Mouse (Mus musculus) limb, embryonic 12.5 days (tissue): ENCODE measurements around the gene Scd2. TPM values are rescaled to one million over a fixed set of nuclear protein-coding genes. Genes with fewer than 3 reads are reported as not detected.

ENCODE experiments used
- ATAC-seq: fragments of 200-750 bp; cut with Nextera tagmentation; 2 replicates; pipeline ENCODE4 v1.8.0; 2017; ENCODE audit warnings: low read depth, moderate TSS enrichment; ENCODE audit not compliant: insufficient number of reproducible peaks, insufficient read depth, low FRiP score, low TSS enrichment
- H3K27ac ChIP-seq: fragments of 300-500 bp; sonication (generic); 2 replicates; pipeline ENCODE4 v1.5.1; 2016; ENCODE audit warnings: mild to moderate bottlenecking, moderate library complexity
- H3K27me3 ChIP-seq: fragments of 300-500 bp; sonication (generic); 2 replicates; pipeline ENCODE4 v1.6.1; 2016; ENCODE audit warnings: mild to moderate bottlenecking, moderate library complexity
- H3K36me3 ChIP-seq: fragments of 300-500 bp; sonication (generic); 2 replicates; pipeline ENCODE4 v1.6.1; 2016; ENCODE audit warnings: mild to moderate bottlenecking, moderate library complexity
- H3K4me1 ChIP-seq: fragments of 300-500 bp; sonication (generic); replicated peaks from 2 replicates; pipeline ENCODE4 v1.6.1; 2016
- H3K4me2 ChIP-seq: fragments of 300-500 bp; sonication (generic); 2 replicates; pipeline ENCODE4 v1.6.1; 2016; ENCODE audit warnings: mild to moderate bottlenecking, moderate library complexity
- H3K4me3 ChIP-seq: fragments of 300-500 bp; sonication (generic); replicated peaks from 2 replicates; pipeline ENCODE4 v1.5.1; 2016; ENCODE audit warnings: mild to moderate bottlenecking
- H3K9ac ChIP-seq: fragments of 300-500 bp; sonication (generic); replicated peaks from 2 replicates; pipeline ENCODE4 v1.6.1; 2016; ENCODE audit warnings: mild to moderate bottlenecking, moderate library complexity
- H3K9me3 ChIP-seq: fragments of 300-500 bp; sonication (generic); 2 replicates; pipeline ENCODE4 v1.6.1; 2016; ENCODE audit warnings: mild to moderate bottlenecking, moderate library complexity
- WGBS: fragments of 180-500 bp; shearing (Covaris S2); methylation state at CpG from one replicate; pipeline ENCODE4 v1.1.7; 2016; 5-methylcytosine and 5-hydroxymethylcytosine counted together
- polyA plus RNA-seq: library from polyadenylated mRNA; unstranded; fragments of >200 nt; fragmentation: Nextera tagmentation; extraction: Ambion mirVana; gene quantifications from 2 replicates; pipeline ENCODE4 v1.2.1, GENCODE M21; 2016

Gene Scd2
- polyA plus RNA-seq, 1 experiment from 2014 or later, result 304 TPM

DNA sequence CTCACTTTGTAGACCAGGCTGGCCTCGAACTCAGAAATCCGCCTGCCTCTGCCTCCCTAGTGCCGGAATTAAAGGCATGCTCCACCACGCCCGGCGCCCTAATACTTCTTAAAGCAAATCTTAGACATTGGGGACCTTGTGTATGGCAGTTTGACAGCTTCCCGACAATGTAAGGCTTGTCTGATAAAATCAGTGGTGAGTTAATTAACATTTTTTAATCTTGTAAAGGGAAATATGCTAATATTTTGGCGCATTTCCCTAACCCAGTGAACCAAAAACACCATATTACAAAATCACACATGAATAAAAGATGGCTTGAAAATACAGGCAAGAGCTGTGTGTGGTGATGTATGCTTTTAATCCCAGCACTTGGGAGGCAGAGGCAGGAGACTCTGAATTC, 7.9 kb upstream of the Scd2 start:
- no peak for ATAC-seq
- Histone ChIP-seq H3K9ac (no peak overlapping the region), H3K27ac (no peak overlapping the region), H3K4me2 (no peak overlapping the region), H3K4me1 (peaks cover 52% of the 10 kb centered on the region), H3K27me3 (no peaks in the 10 kb centered on the region), H3K4me3 (no peak overlapping the region), H3K9me3 (no peaks in the 10 kb centered on the region), H3K36me3 (no peaks in the 10 kb centered on the region)
- WGBS, result 95% methylated on average over 8 of the region's 8 CpGs

- H3K4me1 ChIP-seq, result peaks cover 47% of the 10 kb centered on the region
- 52% methylated on average over 2 of the region's 2 CpGs for WGBS
- ATAC-seq, result no peak
These were observed 7.4 kb upstream of the Scd2 start for GRCm38 (mm10) chr19:44286109-44286508.

GRCm38 (mm10) chr19:44287415-44288110, 5.9 kb upstream of the Scd2 start:
- WGBS, result 70% methylated on average over 11 of the region's 11 CpGs
- H3K9ac ChIP-seq, result no peak overlapping the region
- H3K4me3 ChIP-seq, result no peak overlapping the region
- no peaks in the 10 kb centered on the region for H3K36me3 ChIP-seq
- H3K27me3 ChIP-seq, result no peaks in the 10 kb centered on the region
- no peak for ATAC-seq
- no peaks in the 10 kb centered on the region for H3K9me3 ChIP-seq
- no peak overlapping the region for H3K27ac ChIP-seq
- H3K4me1 ChIP-seq, result peaks cover 47% of the 10 kb centered on the region
- no peak overlapping the region for H3K4me2 ChIP-seq

More at GRCm38 (mm10) chr19:44286109-44286508, 7.4 kb upstream of the Scd2 start:
- no peak overlapping the region for H3K27ac ChIP-seq
- no peaks in the 10 kb centered on the region for H3K27me3 ChIP-seq
- H3K36me3 ChIP-seq, result no peaks in the 10 kb centered on the region
- H3K9me3 ChIP-seq, result no peaks in the 10 kb centered on the region
- no peak overlapping the region for H3K4me3 ChIP-seq
- no peak overlapping the region for H3K4me2 ChIP-seq
- H3K9ac ChIP-seq, result no peak overlapping the region

GRCm38 (mm10) chr19:44292083-44292482, 1.4 kb upstream of the Scd2 start:
- Histone ChIP-seq H3K4me2 (peak overlapping the region; percentile 99), H3K27me3 (no peaks in the 10 kb centered on the region), H3K27ac (peak overlapping the region; percentile 98), H3K4me1 (peaks cover 52% of the 10 kb centered on the region), H3K9ac (no peak overlapping the region), H3K4me3 (no peak overlapping the region), H3K9me3 (no peaks in the 10 kb centered on the region), H3K36me3 (peaks cover 23% of the 10 kb centered on the region)
- 79% methylated on average over 2 of the region's 2 CpGs for WGBS
- ATAC-seq, result no peak

- ATAC-seq, result no peak
- Histone ChIP-seq H3K36me3 (peaks cover 27% of the 10 kb centered on the region), H3K4me2 (peak overlapping the region; percentile 99), H3K27ac (peak overlapping the region; percentile 98), H3K9me3 (no peaks in the 10 kb centered on the region), H3K27me3 (no peaks in the 10 kb centered on the region), H3K9ac (peak overlapping the region; percentile 52; the same call in 1 of the 2 replicates), H3K4me1 (peaks cover 56% of the 10 kb centered on the region), H3K4me3 (peak overlapping the region; percentile 83)
- WGBS, result 53% methylated on average over 3 of the region's 3 CpGs
These were observed 991 bp upstream of the Scd2 start for GRCm38 (mm10) chr19:44292483-44292882.

- Histone ChIP-seq H3K9ac (peak overlapping the region; percentile 93), H3K4me1 (peaks cover 70% of the 10 kb centered on the region), H3K9me3 (no peaks in the 10 kb centered on the region), H3K27me3 (no peaks in the 10 kb centered on the region), H3K27ac (peak overlapping the region; percentile 98), H3K4me2 (peak overlapping the region; percentile 99), H3K36me3 (peaks cover 42% of the 10 kb centered on the region), H3K4me3 (peak overlapping the region; percentile 83)
- WGBS, result under 1% methylated on average over 30 of the region's 31 CpGs
- peak; percentile 97 for ATAC-seq
These were observed 486 bp downstream of the Scd2 start for GRCm38 (mm10) chr19:44293769-44294551.

DNA sequence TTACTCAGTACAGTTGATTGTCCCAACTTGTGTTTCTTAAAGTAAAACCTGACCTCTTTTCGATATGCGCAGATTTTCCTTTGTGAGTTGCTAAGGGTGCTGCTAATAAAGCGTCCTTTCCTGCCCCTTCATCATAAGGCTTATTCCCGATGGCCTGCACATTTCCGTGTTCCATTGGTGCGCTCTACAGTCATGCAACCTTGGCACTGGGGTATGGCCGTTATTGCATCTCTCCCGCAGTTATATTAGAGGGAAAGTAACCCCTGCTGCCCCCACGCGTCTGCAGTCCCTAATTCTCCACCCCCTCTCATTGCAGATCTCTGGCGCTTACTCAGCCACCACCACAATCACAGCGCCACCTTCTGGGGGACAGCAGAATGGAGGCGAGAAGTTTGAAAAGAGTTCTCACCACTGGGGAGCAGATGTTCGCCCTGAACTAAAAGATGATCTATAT, 1.1 kb downstream of the Scd2 start:
- H3K9me3 ChIP-seq, result no peaks in the 10 kb centered on the region
- peak overlapping the region; percentile 93 for H3K9ac ChIP-seq
- H3K27me3 ChIP-seq, result no peaks in the 10 kb centered on the region
- WGBS, result 1% methylated on average over 14 of the region's 14 CpGs
- ATAC-seq, result peak; percentile 33; the same call in 1 of the 2 replicates
- H3K4me2 ChIP-seq, result peak overlapping the region; percentile 99
- peaks cover 71% of the 10 kb centered on the region for H3K4me1 ChIP-seq
- peaks cover 48% of the 10 kb centered on the region for H3K36me3 ChIP-seq
- H3K4me3 ChIP-seq, result peak overlapping the region; percentile 83
- peak overlapping the region; percentile 98 for H3K27ac ChIP-seq

DNA sequence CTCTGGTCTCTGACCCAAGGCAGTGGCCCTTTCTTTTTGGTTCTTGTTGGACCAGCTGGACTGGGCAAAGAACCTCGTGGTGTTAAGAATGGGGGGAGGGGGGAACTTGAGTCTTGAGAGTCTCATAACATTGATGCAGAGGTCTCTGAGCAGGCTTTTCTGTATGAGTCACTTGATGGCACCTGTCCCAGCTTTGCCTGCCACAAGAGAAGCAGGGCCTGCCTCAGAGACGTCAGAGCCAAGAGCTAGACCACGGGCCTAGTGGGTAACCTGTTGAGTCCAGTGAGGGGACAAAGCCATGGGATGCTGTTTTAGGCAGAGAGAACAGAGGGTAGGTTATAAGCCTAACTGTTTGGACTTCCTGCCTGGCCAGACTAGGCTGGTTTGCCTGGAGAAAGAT, 1.8 kb downstream of the Scd2 start:
- Histone ChIP-seq H3K9ac (peak overlapping the region; percentile 93), H3K27ac (peak overlapping the region; percentile 98; the same call in 1 of the 2 replicates), H3K27me3 (no peaks in the 10 kb centered on the region), H3K4me3 (peak overlapping the region; percentile 83), H3K4me1 (peaks cover 72% of the 10 kb centered on the region), H3K36me3 (peaks cover 55% of the 10 kb centered on the region), H3K4me2 (peak overlapping the region; percentile 99), H3K9me3 (no peaks in the 10 kb centered on the region)
- ATAC-seq, result no peak
- 13% methylated on average over 3 of the region's 3 CpGs for WGBS

- H3K27ac ChIP-seq, result no peak overlapping the region
- H3K27me3 ChIP-seq, result no peaks in the 10 kb centered on the region
- H3K4me3 ChIP-seq, result peak overlapping the region; percentile 83
- no peak for ATAC-seq
- peaks cover 60% of the 10 kb centered on the region for H3K36me3 ChIP-seq
- peak overlapping the region; percentile 99 for H3K4me2 ChIP-seq
- H3K9ac ChIP-seq, result peak overlapping the region; percentile 93
- peaks cover 75% of the 10 kb centered on the region for H3K4me1 ChIP-seq
- no peaks in the 10 kb centered on the region for H3K9me3 ChIP-seq
- 5% methylated on average over 4 of the region's 4 CpGs for WGBS
These were observed 2.3 kb downstream of the Scd2 start for GRCm38 (mm10) chr19:44295741-44296140.

GRCm38 (mm10) chr19:44296186-44296585, 2.7 kb downstream of the Scd2 start:
- Histone ChIP-seq H3K4me3 (peak overlapping the region; percentile 83), H3K36me3 (peaks cover 64% of the 10 kb centered on the region), H3K27me3 (no peaks in the 10 kb centered on the region), H3K9me3 (no peaks in the 10 kb centered on the region), H3K4me1 (peaks cover 78% of the 10 kb centered on the region), H3K9ac (peak overlapping the region; percentile 93), H3K4me2 (peak overlapping the region; percentile 99), H3K27ac (0 out of 2 replicates have a peak overlapping the region, but pooled peaks have one; percentile 35)
- WGBS, result 26% methylated on average over 7 of the region's 7 CpGs
- no peak for ATAC-seq

GRCm38 (mm10) chr19:44297068-44297760, 3.7 kb downstream of the Scd2 start:
- 68% methylated on average over 8 of the region's 8 CpGs for WGBS
- H3K27me3 ChIP-seq, result no peaks in the 10 kb centered on the region
- H3K9me3 ChIP-seq, result no peaks in the 10 kb centered on the region
- H3K4me2 ChIP-seq, result peak overlapping the region; percentile 99
- H3K4me3 ChIP-seq, result peak overlapping the region; percentile 83
- ATAC-seq, result no peak
- H3K4me1 ChIP-seq, result peaks cover 76% of the 10 kb centered on the region
- 0 out of 2 replicates have a peak overlapping the region, but pooled peaks have one; percentile 35 for H3K27ac ChIP-seq
- peaks cover 74% of the 10 kb centered on the region for H3K36me3 ChIP-seq
- H3K9ac ChIP-seq, result peak overlapping the region; percentile 93
